Mouse (Mus musculus): Measurements from ENCODE around the gene C1qc. TPM values are rescaled to one million over a fixed set of nuclear protein-coding genes. Genes with fewer than 3 reads are reported as not detected.

The C1qc gene
- 100 to 1,000 TPM in 1 of 4 experiments, 10 to 100 TPM in 3; 32.7 to 131 (median 67.3) TPM for total RNA-seq (2022)

DNA sequence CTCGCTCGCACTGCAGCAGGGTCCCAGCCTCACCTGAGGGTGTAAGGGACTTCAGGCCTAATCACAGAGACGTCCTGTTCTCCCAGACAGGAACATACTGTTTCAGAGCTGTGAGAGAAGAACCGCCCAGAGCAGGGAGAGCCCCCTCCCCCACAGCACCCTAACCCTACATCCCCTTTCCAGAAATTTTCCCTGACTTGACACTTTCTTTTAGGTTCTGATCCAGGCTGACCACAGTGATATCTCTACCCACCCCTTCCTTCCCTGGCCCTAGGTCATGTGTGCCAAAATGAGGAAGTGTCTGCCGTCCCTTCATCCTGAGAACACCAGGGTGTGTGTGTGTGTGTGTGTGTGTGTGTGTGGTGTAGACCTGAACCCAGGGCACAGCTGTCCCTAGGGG lies at the start of gene C1qc:
TSS of gene C1qc (minus strand) at position 255 of the 400 bp plus-strand sequence.
- DNase-seq (ENCODE audit: low spot score in 2 of 2) = no peak

DNA sequence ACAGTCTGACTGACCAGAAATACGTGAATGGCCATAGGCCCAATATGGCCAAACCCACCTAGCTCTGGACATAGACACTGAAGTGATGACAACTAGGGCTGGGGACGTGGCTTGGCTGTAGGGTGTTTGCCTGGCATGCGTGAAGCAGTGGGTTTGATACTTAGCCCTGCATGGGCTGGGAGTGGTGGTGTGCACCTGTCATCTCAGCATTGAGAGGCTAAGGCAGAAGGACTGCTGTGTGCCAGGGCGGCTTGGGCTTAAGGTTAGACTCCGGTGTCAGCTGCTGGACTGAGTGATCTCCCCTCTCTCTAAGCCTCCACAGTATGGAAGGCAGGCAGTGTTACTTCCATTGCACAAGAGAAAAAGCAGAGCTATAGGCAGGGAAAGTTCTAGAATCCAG lies 45.1 kb upstream of the C1qc start:
- DNase-seq (ENCODE audit: low spot score in 2 of 2) = no peak

DNA sequence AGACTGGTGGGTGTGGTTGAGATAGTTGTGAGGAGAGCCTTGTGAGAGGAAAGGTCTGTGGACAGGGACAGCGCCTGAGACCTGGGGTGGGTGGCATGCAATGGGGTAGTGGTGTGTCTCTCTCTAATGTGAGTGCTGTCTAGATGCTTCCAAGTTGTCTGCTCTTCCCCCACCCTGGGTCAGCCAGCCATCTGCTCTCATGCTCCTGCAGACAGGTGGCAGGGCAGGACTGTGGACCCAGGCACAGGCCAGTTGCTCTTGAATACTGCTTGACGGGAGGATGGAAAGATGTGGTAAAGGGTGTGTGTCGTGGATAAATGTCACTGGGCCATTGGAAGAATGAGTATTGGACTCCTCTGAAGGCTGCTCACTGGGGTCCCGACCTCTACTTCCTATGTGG lies 44.5 kb upstream of the C1qc start:
- DNase-seq (ENCODE audit: low spot score in 2 of 2) = no peak

- DNase-seq (ENCODE audit: low spot score in 2 of 2) = no peak
These were observed 42.1 kb upstream of the C1qc start for GRCm38 (mm10) chr4:136934746-136935613.

DNA sequence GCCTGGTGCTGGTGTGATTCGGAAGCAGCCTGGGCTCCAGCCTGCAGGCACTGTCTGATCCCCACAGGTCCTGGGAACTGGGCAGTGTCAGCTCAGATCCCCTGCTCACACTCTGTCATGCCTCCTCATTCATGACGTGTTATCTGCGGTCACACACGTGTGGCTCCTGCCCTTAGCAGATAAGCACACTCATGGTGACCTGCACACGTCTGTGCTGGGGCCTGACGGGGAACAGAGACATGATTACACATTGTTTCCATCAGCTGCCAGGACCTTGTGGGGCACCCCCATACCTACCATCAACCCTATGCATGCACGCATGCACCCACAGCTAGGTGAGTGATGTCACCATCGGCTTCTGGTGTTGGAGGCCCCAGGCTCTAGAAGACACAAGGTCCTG lies 37.6 kb upstream of the C1qc start:
- no peak for DNase-seq (ENCODE audit: low spot score in 2 of 2)

GRCm38 (mm10) chr4:136928928-136929327 lies 36.1 kb upstream of the C1qc start:
- DNase-seq (ENCODE audit: low spot score in 2 of 2) = no peak

DNA sequence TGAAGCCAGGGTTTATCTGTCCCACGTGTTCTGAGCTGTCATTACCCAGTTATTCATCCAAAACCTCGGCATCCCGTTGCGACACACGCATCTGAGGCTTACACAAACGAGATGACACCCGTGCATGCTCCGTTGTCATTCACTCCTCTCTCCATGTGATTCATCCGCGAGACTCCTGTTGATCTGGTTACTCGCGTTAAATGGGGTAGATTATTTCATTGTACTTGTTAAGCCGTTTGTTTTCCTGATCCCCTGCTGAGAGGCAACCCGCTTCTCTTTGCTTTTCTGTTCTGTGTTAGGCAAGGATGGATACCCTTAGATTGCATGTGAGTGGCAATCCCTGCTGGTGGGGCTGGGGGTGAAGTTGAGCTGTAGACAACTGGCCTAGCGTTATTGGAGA lies 32.9 kb upstream of the C1qc start:
- no peak for DNase-seq (ENCODE audit: low spot score in 2 of 2)

DNA sequence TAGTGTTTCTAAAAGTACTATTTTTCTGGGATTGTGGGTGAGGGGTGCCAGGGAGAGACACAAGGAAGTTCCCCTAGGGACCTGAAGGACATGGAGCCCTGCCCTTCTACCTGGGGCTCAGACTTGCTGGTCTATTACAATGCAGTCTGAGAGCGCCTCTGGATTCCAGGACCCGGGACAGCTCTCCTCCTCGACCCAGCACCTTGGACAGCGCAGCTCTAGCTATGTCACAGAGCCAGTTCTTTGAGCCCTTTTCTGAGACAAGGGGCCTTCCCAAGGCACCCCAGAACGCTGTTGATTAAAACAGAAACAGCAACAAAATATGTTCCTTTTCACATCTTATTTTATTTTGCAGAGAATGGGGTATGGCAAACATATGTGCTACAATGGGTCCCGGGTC lies 31.7 kb upstream of the C1qc start:
- no peak for DNase-seq (ENCODE audit: low spot score in 2 of 2)

DNA sequence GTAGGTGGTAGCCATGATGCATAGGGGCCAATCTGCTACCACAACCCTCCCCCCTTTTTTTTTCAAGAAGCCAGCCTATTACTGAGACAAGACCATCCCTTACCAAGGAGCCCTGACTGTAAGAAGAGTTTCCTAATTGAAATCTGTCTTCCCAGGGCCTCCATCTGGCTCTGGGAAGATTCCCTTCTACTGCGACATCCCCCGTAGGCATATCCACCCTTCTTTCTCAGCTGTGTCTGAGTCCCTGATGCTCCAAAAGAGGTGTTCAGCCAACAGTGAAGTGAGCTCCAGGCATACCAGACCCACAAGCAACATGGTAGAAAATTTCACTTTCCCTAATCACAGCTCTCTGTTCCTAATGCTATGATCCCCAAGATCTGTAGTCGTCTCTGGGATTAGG lies 26.7 kb upstream of the C1qc start:
- no peak for DNase-seq (ENCODE audit: low spot score in 2 of 2)

- no peak for DNase-seq (ENCODE audit: low spot score in 2 of 2)
These were observed 26.0 kb upstream of the C1qc start for GRCm38 (mm10) chr4:136918834-136919233.

- DNase-seq (ENCODE audit: low spot score in 2 of 2) = no peak
These were observed 24.3 kb upstream of the C1qc start for GRCm38 (mm10) chr4:136917165-136917524.

- no peak for DNase-seq (ENCODE audit: low spot score in 2 of 2)
These were observed 23.7 kb upstream of the C1qc start for GRCm38 (mm10) chr4:136916359-136917164.

DNA sequence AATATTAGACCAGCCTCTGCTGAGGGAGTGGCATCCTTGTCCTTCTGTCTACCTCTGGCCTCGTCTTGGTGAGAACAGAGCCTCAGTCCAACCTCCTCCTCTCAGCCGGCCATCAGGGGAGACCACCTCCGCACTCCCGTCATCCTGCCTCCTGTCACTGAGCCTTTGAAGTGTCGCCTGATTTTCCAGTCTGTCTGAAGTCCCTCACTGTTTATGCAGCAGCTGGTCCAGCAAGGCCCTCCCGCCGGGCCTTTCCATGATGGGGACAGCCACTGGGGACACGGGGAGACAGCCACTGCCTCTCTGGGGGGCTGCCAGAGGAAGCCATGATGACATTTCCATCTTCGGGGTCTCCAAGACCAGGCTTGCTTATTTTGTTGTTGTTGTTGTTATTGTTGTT lies 20.0 kb upstream of the C1qc start:
- DNase-seq (ENCODE audit: low spot score in 2 of 2) = no peak

DNA sequence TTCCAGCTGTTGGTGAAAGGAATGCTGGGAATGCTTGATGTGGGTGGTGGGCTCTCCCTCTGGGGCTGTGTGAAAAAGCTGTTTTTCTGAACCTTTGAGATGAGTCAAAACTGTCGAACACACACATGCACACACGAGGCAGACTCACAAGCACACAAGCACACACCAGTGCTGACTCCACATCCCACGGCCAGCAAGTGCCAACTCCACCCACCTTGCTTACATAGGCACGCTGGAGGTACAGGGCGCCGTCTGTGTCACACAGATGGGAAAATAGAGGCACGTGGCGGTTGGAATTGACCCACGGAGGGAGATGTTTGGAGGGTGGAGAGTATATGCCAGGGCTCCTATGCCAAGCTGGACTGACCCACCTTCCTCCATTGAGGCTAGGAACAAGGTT lies 18.9 kb upstream of the C1qc start:
- DNase-seq (ENCODE audit: low spot score in 2 of 2) = peak in 1 of 2 experiments; percentile 50

DNA sequence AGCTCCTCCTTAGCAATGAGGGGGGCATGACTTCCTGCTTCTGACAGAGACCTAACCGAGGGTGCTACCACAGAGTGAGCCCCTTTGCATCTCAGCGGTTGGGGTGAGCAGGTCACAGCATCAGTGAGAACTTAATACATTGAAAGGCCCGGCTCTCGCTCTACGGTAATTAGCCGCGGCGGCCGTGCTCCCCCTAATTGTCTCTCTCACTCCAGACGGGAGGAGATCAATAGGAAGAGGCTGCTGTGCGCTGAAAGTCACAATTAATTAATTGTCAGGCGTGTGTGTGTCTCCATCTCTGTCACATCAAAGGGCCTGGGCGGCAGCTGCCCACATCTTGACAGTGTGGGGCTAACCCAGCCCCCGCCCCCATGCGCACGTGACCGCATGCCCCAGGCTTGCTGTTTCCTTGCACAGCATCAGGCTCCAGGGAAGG lies 18.4 kb upstream of the C1qc start:
- no peak for DNase-seq (ENCODE audit: low spot score in 2 of 2)

GRCm38 (mm10) chr4:136907809-136908208 lies 14.9 kb upstream of the C1qc start:
- DNase-seq (ENCODE audit: low spot score in 2 of 2) = no peak

- DNase-seq (ENCODE audit: low spot score in 2 of 2) = no peak
These were observed 14.2 kb upstream of the C1qc start for GRCm38 (mm10) chr4:136907033-136907432.

DNA sequence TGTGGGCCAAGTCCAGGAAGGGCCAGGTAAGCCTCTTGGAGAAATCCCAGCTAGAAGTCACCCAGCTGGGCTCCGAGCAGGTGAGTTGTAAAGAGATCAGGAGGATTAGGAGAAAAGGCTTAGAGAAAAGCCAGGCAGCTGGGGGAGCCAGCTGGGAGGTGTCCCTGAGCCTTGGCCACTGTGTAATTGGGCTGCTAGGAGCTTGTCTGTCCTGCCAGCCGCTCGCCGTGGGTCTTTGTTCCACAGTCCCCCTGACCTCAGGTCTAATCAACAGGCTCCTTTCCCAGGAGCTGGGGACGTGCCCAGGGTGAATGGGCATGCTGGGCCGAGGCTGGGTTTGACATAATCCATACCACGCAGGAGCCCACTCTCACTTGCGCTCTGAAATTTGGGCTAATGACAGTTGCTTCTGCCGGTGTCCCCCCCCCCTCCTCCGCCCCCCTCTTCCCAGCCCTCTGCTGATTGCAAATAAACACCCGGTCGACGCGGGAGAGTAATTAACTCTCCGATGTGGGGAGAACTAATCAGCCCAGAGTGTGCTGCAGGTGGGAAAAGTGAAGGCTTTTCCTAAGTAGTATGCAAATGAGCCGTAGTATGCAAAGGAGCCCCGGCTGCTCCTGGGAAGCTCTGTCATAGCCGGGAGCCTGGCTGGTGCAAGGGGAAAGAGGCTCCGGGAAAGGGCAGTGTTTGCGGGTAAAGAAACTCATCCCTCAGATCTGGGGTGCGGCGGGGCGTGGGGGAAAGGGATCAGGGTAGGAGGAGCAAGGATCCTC lies 12.1 kb upstream of the C1qc start:
- no peak for DNase-seq (ENCODE audit: low spot score in 2 of 2)

DNA sequence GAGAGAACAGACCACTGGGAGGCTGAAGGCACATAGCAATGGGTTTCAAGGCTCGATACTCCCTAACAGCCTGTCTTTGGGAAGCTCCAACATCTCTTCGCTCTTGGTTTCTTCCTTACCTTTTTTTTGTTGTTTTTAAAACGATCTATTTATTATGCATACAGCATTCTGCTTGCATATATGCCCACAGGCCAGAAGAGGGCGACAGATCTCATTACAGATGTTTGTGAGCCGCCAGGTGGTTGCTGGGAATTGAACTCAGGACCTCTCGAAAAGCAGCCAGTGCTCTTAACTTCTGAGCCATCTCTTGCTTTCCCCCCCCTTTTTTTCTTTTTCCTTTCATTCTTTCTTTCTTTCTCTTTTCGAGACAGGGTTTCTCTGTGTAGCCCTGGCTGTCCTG lies 6.3 kb upstream of the C1qc start:
- DNase-seq (ENCODE audit: low spot score in 2 of 2) = no peak

DNA sequence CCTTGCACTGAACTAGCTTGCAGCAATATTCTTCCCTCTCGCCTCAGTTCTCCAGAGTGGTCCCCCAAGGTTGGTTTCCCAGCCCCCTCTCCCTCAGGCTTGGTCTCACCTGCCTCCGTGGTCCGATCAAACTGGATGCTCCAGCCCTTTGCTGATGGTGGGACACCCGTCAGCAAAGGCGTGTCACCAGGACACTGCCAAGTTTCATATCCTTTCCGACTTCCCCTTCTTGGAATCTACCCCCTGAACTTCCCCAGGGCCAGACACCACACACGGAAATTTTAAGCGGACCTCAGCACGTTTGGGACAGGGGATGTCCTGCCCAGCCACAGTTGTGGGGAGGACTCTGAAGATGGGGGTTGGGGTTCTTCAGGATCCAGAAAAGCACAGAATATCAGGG lies 5.8 kb upstream of the C1qc start, which contains the start of gene C1qa:
TSS of gene C1qa (minus strand) at position 167 of the 400 bp plus-strand sequence.
- DNase-seq (ENCODE audit: low spot score in 2 of 2) = no peak

DNA sequence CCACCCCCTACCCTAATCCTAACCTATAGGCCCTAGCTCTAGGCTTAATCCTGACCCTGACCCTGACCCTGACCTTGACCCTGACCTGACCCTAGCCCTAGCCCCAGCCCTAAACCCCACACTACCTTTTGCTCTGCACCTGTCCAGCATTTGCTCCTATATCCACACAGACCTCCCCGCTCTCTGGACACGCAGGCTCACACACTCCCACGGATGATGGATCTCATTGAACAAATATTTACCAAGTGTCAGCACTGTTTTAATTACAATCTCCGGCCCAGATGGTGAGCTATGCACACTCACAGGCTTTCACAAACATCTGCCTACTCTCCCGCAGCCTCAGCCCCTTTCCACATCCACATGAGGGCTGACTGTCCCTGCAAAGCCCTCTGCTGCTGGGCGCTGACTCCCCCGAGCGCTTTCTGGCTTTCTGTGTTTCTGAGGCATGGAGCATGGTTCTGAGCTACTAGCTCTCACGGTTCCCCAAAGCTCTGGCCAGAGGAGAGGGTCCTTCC lies 5.3 kb upstream of the C1qc start:
- DNase-seq (ENCODE audit: low spot score in 2 of 2) = no peak

DNA sequence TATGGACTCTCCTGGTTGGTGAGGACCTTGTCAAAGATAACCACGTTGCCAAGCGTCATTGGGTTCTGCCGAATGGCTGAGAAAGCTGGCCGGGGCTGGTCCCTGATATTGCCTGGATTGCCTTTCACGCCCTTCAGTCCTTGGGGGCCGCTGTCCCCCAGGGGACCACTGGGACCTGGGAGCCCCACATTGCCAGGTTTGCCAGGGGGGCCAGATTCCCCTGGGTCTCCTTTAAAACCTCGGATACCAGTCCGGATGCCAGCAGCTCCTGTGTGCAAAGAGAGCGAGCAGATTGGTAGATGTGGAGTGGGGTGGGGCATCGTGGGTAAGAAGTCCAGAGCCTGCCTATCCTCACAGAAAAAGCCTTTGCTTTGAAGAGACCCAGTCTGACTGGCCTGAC lies 3.6 kb upstream of the C1qc start:
- no peak for DNase-seq (ENCODE audit: low spot score in 2 of 2)
